Mouse (Mus musculus): ENCODE measurements around the gene Srgap1. TPM values are rescaled to one million over a fixed set of nuclear protein-coding genes. Genes with fewer than 3 reads are reported as not detected.

The Srgap1 gene
- polyA plus RNA-seq, 1 experiment from 2014 or later: 16.4 TPM

- H3K9ac ChIP-seq: no peak overlapping the region
- H3K36me3 ChIP-seq: peaks cover 17% of the 10 kb centered on the region
- no peak overlapping the region for H3K4me2 ChIP-seq
- no peaks in the 10 kb centered on the region for H3K27me3 ChIP-seq
- H3K4me3 ChIP-seq (replicated peaks): no peak overlapping the region
- 97% methylated on average over 3 of the region's 3 CpGs for WGBS
- H3K4me1 ChIP-seq: peaks cover 28% of the 10 kb centered on the region
- ATAC-seq (replicated peaks; ENCODE audit: low FRiP score): no peak
- H3K27ac ChIP-seq: no peak overlapping the region
- no peaks in the 10 kb centered on the region for H3K9me3 ChIP-seq (replicated peaks)
Observed at GRCm38 (mm10) chr10:121868255-121868654, 178.9 kb downstream of the Srgap1 start.

- no peak overlapping the region for H3K9ac ChIP-seq
- no peaks in the 10 kb centered on the region for H3K27me3 ChIP-seq
- 53% methylated on average over 18 of the region's 18 CpGs for WGBS
- no peak overlapping the region for H3K4me3 ChIP-seq (replicated peaks)
- peaks cover 17% of the 10 kb centered on the region for H3K36me3 ChIP-seq
- H3K27ac ChIP-seq: no peak overlapping the region
- no peak overlapping the region for H3K4me2 ChIP-seq
- no peaks in the 10 kb centered on the region for H3K9me3 ChIP-seq (replicated peaks)
- H3K4me1 ChIP-seq: peaks cover 13% of the 10 kb centered on the region; the same call in 1 of the 2 replicates
- no peak for ATAC-seq (replicated peaks; ENCODE audit: low FRiP score)
Observed at GRCm38 (mm10) chr10:121865503-121866239, 181.4 kb downstream of the Srgap1 start.

GRCm38 (mm10) chr10:121860924-121861323 lies 186.2 kb downstream of the Srgap1 start:
- WGBS: 54% methylated on average over 2 of the region's 2 CpGs
- Histone ChIP-seq H3K27me3 (no peaks in the 10 kb centered on the region), H3K4me1 (peaks cover 20% of the 10 kb centered on the region), H3K36me3 (peaks cover 5% of the 10 kb centered on the region; the same call in 1 of the 2 replicates), H3K9ac (no peak overlapping the region), H3K27ac (no peak overlapping the region), H3K4me3 (replicated peaks) (no peak overlapping the region), H3K4me2 (no peak overlapping the region), H3K9me3 (replicated peaks) (no peaks in the 10 kb centered on the region)
- peak; percentile 43; the same call in 1 of the 2 replicates for ATAC-seq (replicated peaks; ENCODE audit: low FRiP score)

GRCm38 (mm10) chr10:121859803-121860571 lies 187.1 kb downstream of the Srgap1 start:
- Histone ChIP-seq H3K4me1 (peaks cover 15% of the 10 kb centered on the region; the same call in 1 of the 2 replicates), H3K36me3 (peaks cover 5% of the 10 kb centered on the region; the same call in 1 of the 2 replicates), H3K4me2 (no peak overlapping the region), H3K27me3 (no peaks in the 10 kb centered on the region), H3K9ac (no peak overlapping the region), H3K27ac (peak overlapping the region; percentile 37; the same call in 1 of the 2 replicates), H3K4me3 (replicated peaks) (no peak overlapping the region), H3K9me3 (replicated peaks) (no peaks in the 10 kb centered on the region)
- 70% methylated on average over 10 of the region's 10 CpGs for WGBS
- no peak for ATAC-seq (replicated peaks; ENCODE audit: low FRiP score)

- Histone ChIP-seq H3K27ac (no peak overlapping the region), H3K4me1 (peaks cover 19% of the 10 kb centered on the region; the same call in 1 of the 2 replicates), H3K36me3 (peaks cover 5% of the 10 kb centered on the region; the same call in 1 of the 2 replicates), H3K9ac (no peak overlapping the region), H3K4me3 (replicated peaks) (no peak overlapping the region), H3K4me2 (no peak overlapping the region), H3K27me3 (no peaks in the 10 kb centered on the region), H3K9me3 (replicated peaks) (no peaks in the 10 kb centered on the region)
- 62% methylated on average over 2 of the region's 2 CpGs for WGBS
- no peak for ATAC-seq (replicated peaks; ENCODE audit: low FRiP score)
Observed at GRCm38 (mm10) chr10:121858911-121859310, 188.2 kb downstream of the Srgap1 start.

GRCm38 (mm10) chr10:121858086-121858485 lies 189.0 kb downstream of the Srgap1 start:
- peaks cover 24% of the 10 kb centered on the region; the same call in 1 of the 2 replicates for H3K4me1 ChIP-seq
- no peak overlapping the region for H3K4me3 ChIP-seq (replicated peaks)
- no peaks in the 10 kb centered on the region for H3K27me3 ChIP-seq
- H3K36me3 ChIP-seq: peaks cover 5% of the 10 kb centered on the region; the same call in 1 of the 2 replicates
- ATAC-seq (replicated peaks; ENCODE audit: low FRiP score): no peak
- no peaks in the 10 kb centered on the region for H3K9me3 ChIP-seq (replicated peaks)
- H3K4me2 ChIP-seq: no peak overlapping the region
- H3K27ac ChIP-seq: peak overlapping the region; percentile 37; the same call in 1 of the 2 replicates
- no peak overlapping the region for H3K9ac ChIP-seq
- 77% methylated on average over 1 of the region's 1 CpGs for WGBS

- no peaks in the 10 kb centered on the region for H3K9me3 ChIP-seq (replicated peaks)
- no peak overlapping the region for H3K4me3 ChIP-seq (replicated peaks)
- no peak overlapping the region for H3K27ac ChIP-seq
- no peak overlapping the region for H3K9ac ChIP-seq
- peaks cover 18% of the 10 kb centered on the region for H3K36me3 ChIP-seq
- no peak for ATAC-seq (replicated peaks; ENCODE audit: low FRiP score)
- H3K4me1 ChIP-seq: peaks cover 24% of the 10 kb centered on the region; the same call in 1 of the 2 replicates
- H3K4me2 ChIP-seq: no peak overlapping the region
- WGBS: 84% methylated on average over 7 of the region's 7 CpGs
- H3K27me3 ChIP-seq: no peaks in the 10 kb centered on the region
Observed at GRCm38 (mm10) chr10:121855863-121856446, 191.2 kb downstream of the Srgap1 start.

GRCm38 (mm10) chr10:121853385-121853808 lies 193.7 kb downstream of the Srgap1 start:
- Histone ChIP-seq H3K9me3 (replicated peaks) (no peaks in the 10 kb centered on the region), H3K27me3 (no peaks in the 10 kb centered on the region), H3K9ac (no peak overlapping the region), H3K36me3 (peaks cover 22% of the 10 kb centered on the region), H3K27ac (no peak overlapping the region), H3K4me1 (peaks cover 13% of the 10 kb centered on the region; the same call in 1 of the 2 replicates), H3K4me3 (replicated peaks) (no peak overlapping the region), H3K4me2 (no peak overlapping the region)
- WGBS: 45% methylated on average over 14 of the region's 14 CpGs
- 0 out of 2 replicates have a peak, but pooled peaks have one; percentile 19 for ATAC-seq (replicated peaks; ENCODE audit: low FRiP score)

GRCm38 (mm10) chr10:121849496-121849895 lies 197.6 kb downstream of the Srgap1 start:
- H3K4me3 ChIP-seq (replicated peaks): no peak overlapping the region
- H3K27ac ChIP-seq: no peak overlapping the region
- no peaks in the 10 kb centered on the region for H3K27me3 ChIP-seq
- no peak overlapping the region for H3K9ac ChIP-seq
- 71% methylated on average over 2 of the region's 2 CpGs for WGBS
- peaks cover 10% of the 10 kb centered on the region; the same call in 1 of the 2 replicates for H3K4me1 ChIP-seq
- H3K36me3 ChIP-seq: peaks cover 23% of the 10 kb centered on the region
- H3K9me3 ChIP-seq (replicated peaks): no peaks in the 10 kb centered on the region
- no peak for ATAC-seq (replicated peaks; ENCODE audit: low FRiP score)
- no peak overlapping the region for H3K4me2 ChIP-seq

- WGBS: 84% methylated on average over 7 of the region's 7 CpGs
- H3K4me1 ChIP-seq: no peaks in the 10 kb centered on the region
- no peak overlapping the region for H3K4me2 ChIP-seq
- ATAC-seq (replicated peaks; ENCODE audit: low FRiP score): no peak
- H3K4me3 ChIP-seq (replicated peaks): no peak overlapping the region
- H3K9me3 ChIP-seq (replicated peaks): no peaks in the 10 kb centered on the region
- no peaks in the 10 kb centered on the region for H3K27me3 ChIP-seq
- no peak overlapping the region for H3K9ac ChIP-seq
- H3K27ac ChIP-seq: no peak overlapping the region
- peaks cover 16% of the 10 kb centered on the region; the same call in 1 of the 2 replicates for H3K36me3 ChIP-seq
Observed at GRCm38 (mm10) chr10:121845677-121846076, 201.4 kb downstream of the Srgap1 start.

GRCm38 (mm10) chr10:121837166-121837898 lies 209.8 kb downstream of the Srgap1 start:
- H3K9me3 ChIP-seq (replicated peaks): no peaks in the 10 kb centered on the region
- peak overlapping the region; percentile 52 for H3K4me2 ChIP-seq
- H3K4me1 ChIP-seq: peaks cover 18% of the 10 kb centered on the region
- H3K4me3 ChIP-seq (replicated peaks): peak overlapping the region; percentile 32
- peak; percentile 83 for ATAC-seq (replicated peaks; ENCODE audit: low FRiP score)
- peaks cover 25% of the 10 kb centered on the region for H3K36me3 ChIP-seq
- H3K27ac ChIP-seq: peak overlapping the region; percentile 87
- H3K27me3 ChIP-seq: no peaks in the 10 kb centered on the region
- H3K9ac ChIP-seq: no peak overlapping the region
- 22% methylated on average over 16 of the region's 16 CpGs for WGBS
